In genomic region chr2:118743261-118743943, GRCm38 (mm10) we compare ENCODE assay signal across 9 mouse cellular contexts. TPM values are rescaled to one million over a fixed set of nuclear protein-coding genes. Genes with fewer than 3 reads are reported as not detected.
DNase-seq lines count a peak whose midpoint lies in the region; ATAC-seq and TF ChIP-seq lines count a peak whose summit lies in the region.
"Had no signal": no experiment of that assay in that cellular context is flagged by ENCODE, and none has a peak within 500 bp of the region (broad histone marks: within the 10 kb centered on the region; RNA-seq: fewer than 3 reads in every experiment).

No protein-coding gene starts in this region.

- peak; percentile 36; the same call in 1 of the 2 replicates for TF ChIP-seq CTCF in G1E (IDR thresholded peaks at IDR 0.05; ENCODE audit: low read depth, low read length)
- peak; percentile 91 for TF ChIP-seq CTCF in lung, postnatal 0 days (IDR thresholded peaks at IDR 0.05)

- H3K36me3 ChIP-seq in hindbrain, embryonic 11.5 days (ENCODE audit: control insufficient read depth, insufficient read depth, low read length) = no peaks in the 10 kb centered on the region
- H3K36me3 ChIP-seq in hindbrain, embryonic 16.5 days (ENCODE audit: control insufficient read depth, insufficient read depth, low read length) = no peaks in the 10 kb centered on the region
- peaks cover 12% of the 10 kb centered on the region for H3K36me3 ChIP-seq in G1E (replicated peaks)
- H3K36me3 ChIP-seq in lung, postnatal 0 days (ENCODE audit: insufficient read depth, low read length) = no peaks in the 10 kb centered on the region
- H3K36me3 ChIP-seq: limb, embryonic 12.5 days had no signal

- no peak overlapping the region for H3K27ac ChIP-seq in hindbrain, embryonic 11.5 days (ENCODE audit: low read depth, low read length)
- no peak overlapping the region for H3K27ac ChIP-seq in hindbrain, embryonic 16.5 days (ENCODE audit: low read depth, low read length)
- no peak overlapping the region for H3K27ac ChIP-seq in lung, postnatal 0 days (ENCODE audit: low read length)
- H3K27ac ChIP-seq: limb, embryonic 12.5 days had no signal

- no peak for TF ChIP-seq EP300 in lung, postnatal 0 days (IDR thresholded peaks at IDR 0.05)

- peaks cover 5% of the 10 kb centered on the region; the same call in 1 of the 2 replicates for H3K27me3 ChIP-seq in hindbrain, embryonic 11.5 days (ENCODE audit: control insufficient read depth, insufficient read depth, low read length)
- H3K27me3 ChIP-seq in hindbrain, embryonic 16.5 days (replicated peaks; ENCODE audit: control insufficient read depth, insufficient read depth, low read length) = no peaks in the 10 kb centered on the region
- peaks cover 9% of the 10 kb centered on the region for H3K27me3 ChIP-seq in G1E (ENCODE audit: insufficient read depth, low read length)
- no peaks in the 10 kb centered on the region for H3K27me3 ChIP-seq in lung, postnatal 0 days (replicated peaks; ENCODE audit: insufficient read depth, low read length)

- H3K4me3 ChIP-seq in hindbrain, embryonic 11.5 days (ENCODE audit: low read depth, low read length) = no peak overlapping the region
- no peak overlapping the region for H3K4me3 ChIP-seq in hindbrain, embryonic 16.5 days (ENCODE audit: low read length)
- H3K4me3 ChIP-seq in G1E (ENCODE audit: low read depth, low read length) = no peak overlapping the region
- no peak overlapping the region for H3K4me3 ChIP-seq in lung, postnatal 0 days (ENCODE audit: low read depth, low read length)
- H3K4me3 ChIP-seq: limb, embryonic 12.5 days had no signal

- ATAC-seq in hindbrain, embryonic 11.5 days (ENCODE audit: low FRiP score) = no peak
- ATAC-seq in hindbrain, embryonic 16.5 days = no peak
- 0 out of 2 replicates have a peak, but pooled peaks have one; percentile 24 for ATAC-seq in G1E (ENCODE audit: extremely low read depth, insufficient number of reproducible peaks, low FRiP score, poor library complexity, severe bottlenecking)
- ATAC-seq in lung, postnatal 0 days = no peak

- no peak overlapping the region for H3K4me2 ChIP-seq in hindbrain, embryonic 11.5 days (replicated peaks; ENCODE audit: low read depth, low read length)
- H3K4me2 ChIP-seq in hindbrain, embryonic 16.5 days (ENCODE audit: low read length) = no peak overlapping the region
- H3K4me2 ChIP-seq in lung, postnatal 0 days (replicated peaks; ENCODE audit: low read depth, low read length) = no peak overlapping the region
- H3K4me2 ChIP-seq: limb, embryonic 12.5 days had no signal

- peak; percentile 76 for DNase-seq in hindbrain, embryonic 11.5 days (ENCODE audit: low spot score)
- DNase-seq in 3T3-L1 (ENCODE audit: low read depth, low spot score) = peak; percentile 82
- peak; percentile 69 for DNase-seq in G1E (ENCODE audit: low spot score)
- DNase-seq in cerebellum, postnatal 25 days = peak; percentile 39 to 56
- peak; percentile 90 for DNase-seq in lung, postnatal 0 days (ENCODE audit: low spot score)
- no peak for DNase-seq in urinary bladder, postnatal 10 days (ENCODE audit: low spot score)
- DNase-seq in frontal cortex, postnatal 36 days (ENCODE audit: low spot score in 2 of 2) = no peak

- peaks cover 2% of the 10 kb centered on the region; the same call in 1 of the 2 replicates for H3K4me1 ChIP-seq in hindbrain, embryonic 11.5 days (replicated peaks; ENCODE audit: control insufficient read depth, insufficient read depth, low read length)
- peaks cover 23% of the 10 kb centered on the region for H3K4me1 ChIP-seq in hindbrain, embryonic 16.5 days (ENCODE audit: control insufficient read depth, insufficient read depth, low read depth, low read length)
- peaks cover 43% of the 10 kb centered on the region for H3K4me1 ChIP-seq in G1E (ENCODE audit: insufficient read depth, low read depth, low read length)
- H3K4me1 ChIP-seq in lung, postnatal 0 days (ENCODE audit: insufficient read depth, low read depth, low read length) = peaks cover 22% of the 10 kb centered on the region

- 29% methylated on average over 8 of the region's 8 CpGs for WGBS in hindbrain, embryonic 11.5 days
- 22% methylated on average over 8 of the region's 8 CpGs for WGBS in hindbrain, embryonic 16.5 days
- 20% methylated on average over 8 of the region's 8 CpGs for WGBS in lung, postnatal 0 days

- no peak overlapping the region for H3K9ac ChIP-seq in hindbrain, embryonic 11.5 days (ENCODE audit: low read depth, low read length)
- no peak overlapping the region for H3K9ac ChIP-seq in hindbrain, embryonic 16.5 days (ENCODE audit: low read depth, low read length)
- no peak overlapping the region for H3K9ac ChIP-seq in lung, postnatal 0 days (replicated peaks; ENCODE audit: low read depth)
- H3K9ac ChIP-seq: limb, embryonic 12.5 days had no signal

- H3K9me3 ChIP-seq in hindbrain, embryonic 11.5 days (ENCODE audit: control insufficient read depth, low read length) = no peaks in the 10 kb centered on the region
- no peaks in the 10 kb centered on the region for H3K9me3 ChIP-seq in hindbrain, embryonic 16.5 days (ENCODE audit: control insufficient read depth, low read length)
- no peaks in the 10 kb centered on the region for H3K9me3 ChIP-seq in G1E (replicated peaks)
- no peaks in the 10 kb centered on the region for H3K9me3 ChIP-seq in lung, postnatal 0 days (ENCODE audit: low read length)
- H3K9me3 ChIP-seq: limb, embryonic 12.5 days had no signal

RNA-seq across cellular contexts. Expression of gene Inafm2, which starts 2.2 kb away (rescaled TPM):
- polyA plus RNA-seq in hindbrain, embryonic 11.5 days (2014; fragmentation: Nextera tagmentation; extraction: Ambion mirVana) = 34.1 and 35.4 TPM in 2 replicates
- 20.2 and 20.4 TPM in 2 replicates for polyA plus RNA-seq in hindbrain, embryonic 16.5 days (2015; fragmentation: Nextera tagmentation; extraction: Ambion mirVana)
- total RNA-seq in G1E (2014; fragmentation: Nextera tagmentation) (24.8 and 26.5 TPM in 2 replicates), G1E (2017) (14.8 and 16.0 TPM in 2 replicates)
- polyA plus RNA-seq in G1E (2012) = 21.0 and 28.6 TPM in 2 replicates
- 34.5 and 35.9 TPM in 2 replicates for polyA plus RNA-seq in lung, postnatal 0 days (2015; fragmentation: Nextera tagmentation; extraction: Ambion mirVana)

RNA-seq across cellular contexts. Expression of gene Plcb2, which starts 15.2 kb away (rescaled TPM):
- 0.32 and 0.43 TPM in 2 replicates for polyA plus RNA-seq in hindbrain, embryonic 11.5 days (2014; fragmentation: Nextera tagmentation; extraction: Ambion mirVana)
- 0.88 and 1.1 TPM in 2 replicates for polyA plus RNA-seq in hindbrain, embryonic 16.5 days (2015; fragmentation: Nextera tagmentation; extraction: Ambion mirVana)
- total RNA-seq in G1E (2014; fragmentation: Nextera tagmentation) (25.6 and 30.6 TPM in 2 replicates), G1E (2017) (7.3 and 8.5 TPM in 2 replicates)
- polyA plus RNA-seq in G1E (2012) = 4.5 and 5.4 TPM in 2 replicates
- polyA plus RNA-seq in lung, postnatal 0 days (2015; fragmentation: Nextera tagmentation; extraction: Ambion mirVana) = 1.6 TPM in 2 replicates

RNA-seq across cellular contexts. Expression of gene Ccdc9b, which starts 19.1 kb away (rescaled TPM):
- polyA plus RNA-seq in hindbrain, embryonic 11.5 days (2014; fragmentation: Nextera tagmentation; extraction: Ambion mirVana) = 0.68 and 0.98 TPM in 2 replicates
- polyA plus RNA-seq in hindbrain, embryonic 16.5 days (2015; fragmentation: Nextera tagmentation; extraction: Ambion mirVana) = 1.0 and 1.3 TPM in 2 replicates
- total RNA-seq in G1E (2014; fragmentation: Nextera tagmentation) (not detected in 2 replicates), G1E (2017) (0.05 and 0.06 TPM in 2 replicates)
- polyA plus RNA-seq in G1E (2012) = not detected in 2 replicates
- polyA plus RNA-seq in lung, postnatal 0 days (2015; fragmentation: Nextera tagmentation; extraction: Ambion mirVana) = 4.3 and 4.7 TPM in 2 replicates

RNA-seq across cellular contexts. Expression of gene Phgr1, which starts 29.2 kb away (rescaled TPM):
- polyA plus RNA-seq in hindbrain, embryonic 11.5 days (2014; fragmentation: Nextera tagmentation; extraction: Ambion mirVana) = not detected in 2 replicates
- not detected in 2 replicates for polyA plus RNA-seq in hindbrain, embryonic 16.5 days (2015; fragmentation: Nextera tagmentation; extraction: Ambion mirVana)
- total RNA-seq in G1E (2014; fragmentation: Nextera tagmentation) (not detected in 2 replicates), G1E (2017) (not detected in 2 replicates)
- not detected in 2 replicates for polyA plus RNA-seq in G1E (2012)
- polyA plus RNA-seq in lung, postnatal 0 days (2015; fragmentation: Nextera tagmentation; extraction: Ambion mirVana) = 11.9 and 13.6 TPM in 2 replicates
- polyA plus RNA-seq: limb, embryonic 12.5 days had no signal

RNA-seq across cellular contexts. Expression of gene Disp2, which starts 36.1 kb away (rescaled TPM):
- 8.5 and 9.2 TPM in 2 replicates for polyA plus RNA-seq in hindbrain, embryonic 11.5 days (2014; fragmentation: Nextera tagmentation; extraction: Ambion mirVana)
- 82.9 and 87.0 TPM in 2 replicates for polyA plus RNA-seq in hindbrain, embryonic 16.5 days (2015; fragmentation: Nextera tagmentation; extraction: Ambion mirVana)
- total RNA-seq in G1E (2014; fragmentation: Nextera tagmentation) (not detected in 2 replicates), G1E (2017) (0.16 and 0.17 TPM in 2 replicates)
- 0.03 and 0.04 TPM in 2 replicates for polyA plus RNA-seq in G1E (2012)
- 0.95 and 1.1 TPM in 2 replicates for polyA plus RNA-seq in lung, postnatal 0 days (2015; fragmentation: Nextera tagmentation; extraction: Ambion mirVana)

Comparison
In these comparisons a context has a peak if more than half of its experiments do, and no peak if none do; other contexts are left out.
1. DNase-seq: peak in hindbrain, embryonic 11.5 days (single experiment), 3T3-L1 (single experiment), G1E (single experiment), cerebellum, postnatal 25 days (2 of 2) and lung, postnatal 0 days (single experiment); none in urinary bladder, postnatal 10 days (single experiment) and frontal cortex, postnatal 36 days (0 of 2).